Mouse (Mus musculus): ENCODE data around the gene Smarcd1. TPM values are rescaled to one million over a fixed set of nuclear protein-coding genes. Genes with fewer than 3 reads are reported as not detected.
A peak's percentile ranks its signal among the peaks of the same experiment; 100 is the strongest.
"Not testable (repeated sequence)": the region's sequence is repeated elsewhere in the genome, so short reads cannot be mapped to it uniquely, and the experiment has no call there.

The Smarcd1 gene
- polyA plus RNA-seq, 1 experiment, result 36.8 TPM

DNA sequence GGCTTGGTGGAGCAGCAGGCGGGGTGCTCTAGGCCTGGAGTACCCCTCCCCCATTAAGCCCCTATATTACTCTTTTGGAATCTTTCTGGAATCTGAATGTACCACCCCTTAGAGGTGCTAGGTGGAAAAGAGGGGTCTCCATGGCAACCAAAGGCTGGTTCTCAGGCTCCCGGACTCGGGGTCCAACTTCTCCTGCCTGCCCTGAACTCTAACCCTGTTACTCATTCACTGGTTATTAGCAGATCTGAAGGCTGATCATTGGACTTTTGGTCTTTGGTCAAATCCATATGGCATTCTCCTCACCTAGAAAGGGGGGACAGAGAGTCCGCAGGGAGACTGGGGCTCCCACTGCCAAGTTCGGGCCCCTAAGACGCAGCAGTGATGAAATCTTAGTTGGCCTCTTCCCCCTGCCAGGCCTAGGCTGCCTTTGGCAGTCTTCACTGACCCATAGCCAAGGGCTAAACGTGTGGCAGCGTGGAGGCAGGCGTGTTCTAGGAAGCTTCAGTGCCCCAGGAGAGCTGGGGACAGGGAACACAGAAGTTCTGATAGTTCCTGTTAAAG, 16.6 kb downstream of the Smarcd1 start:
- Histone ChIP-seq H3K4me3 (ENCODE audit: insufficient read depth, low read length) (no peak overlapping the region), H3K27ac (ENCODE audit: insufficient read depth, low read length) (no peak overlapping the region), H3K4me1 (ENCODE audit: control insufficient read depth, insufficient read depth, low read length) (0 out of 2 replicates have a peak, but pooled peaks cover 2% of the 10 kb centered on the region)
- TF ChIP-seq POLR2A (IDR thresholded peaks at IDR 0.05; ENCODE audit: low read depth, low read length), result no peak
- TF ChIP-seq CTCF (IDR thresholded peaks at IDR 0.05; ENCODE audit: borderline replicate concordance, insufficient read depth, low read length), result no peak

DNA sequence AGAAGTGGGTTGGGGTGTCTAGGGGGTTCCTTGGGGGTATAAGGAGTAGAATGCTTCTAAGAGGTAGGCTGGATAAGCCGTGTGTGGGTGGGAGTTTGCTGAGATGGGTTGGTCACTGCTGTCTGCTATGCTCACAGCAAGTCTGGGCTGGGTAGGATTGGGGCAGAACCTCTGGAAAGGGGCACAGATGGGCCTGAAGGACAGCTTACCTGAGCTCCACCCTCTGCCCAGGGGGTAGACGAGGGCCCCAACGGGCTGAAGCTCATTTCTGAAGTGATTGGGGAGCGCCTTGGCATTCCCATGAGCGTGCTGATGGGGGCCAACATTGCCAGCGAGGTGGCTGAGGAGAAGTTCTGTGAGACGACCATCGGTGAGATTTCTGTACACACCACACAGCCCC, 17.9 kb downstream of the Smarcd1 start:
- 0 out of 2 replicates have a peak, but pooled peaks cover 7% of the 10 kb centered on the region for H3K4me1 ChIP-seq (ENCODE audit: control insufficient read depth, insufficient read depth, low read length)
- no peak overlapping the region for H3K27ac ChIP-seq (ENCODE audit: insufficient read depth, low read length)
- TF ChIP-seq CTCF (IDR thresholded peaks at IDR 0.05; ENCODE audit: borderline replicate concordance, insufficient read depth, low read length), result no peak
- TF ChIP-seq POLR2A (IDR thresholded peaks at IDR 0.05; ENCODE audit: low read depth, low read length), result no peak
- no peak overlapping the region for H3K4me3 ChIP-seq (ENCODE audit: insufficient read depth, low read length)

DNA sequence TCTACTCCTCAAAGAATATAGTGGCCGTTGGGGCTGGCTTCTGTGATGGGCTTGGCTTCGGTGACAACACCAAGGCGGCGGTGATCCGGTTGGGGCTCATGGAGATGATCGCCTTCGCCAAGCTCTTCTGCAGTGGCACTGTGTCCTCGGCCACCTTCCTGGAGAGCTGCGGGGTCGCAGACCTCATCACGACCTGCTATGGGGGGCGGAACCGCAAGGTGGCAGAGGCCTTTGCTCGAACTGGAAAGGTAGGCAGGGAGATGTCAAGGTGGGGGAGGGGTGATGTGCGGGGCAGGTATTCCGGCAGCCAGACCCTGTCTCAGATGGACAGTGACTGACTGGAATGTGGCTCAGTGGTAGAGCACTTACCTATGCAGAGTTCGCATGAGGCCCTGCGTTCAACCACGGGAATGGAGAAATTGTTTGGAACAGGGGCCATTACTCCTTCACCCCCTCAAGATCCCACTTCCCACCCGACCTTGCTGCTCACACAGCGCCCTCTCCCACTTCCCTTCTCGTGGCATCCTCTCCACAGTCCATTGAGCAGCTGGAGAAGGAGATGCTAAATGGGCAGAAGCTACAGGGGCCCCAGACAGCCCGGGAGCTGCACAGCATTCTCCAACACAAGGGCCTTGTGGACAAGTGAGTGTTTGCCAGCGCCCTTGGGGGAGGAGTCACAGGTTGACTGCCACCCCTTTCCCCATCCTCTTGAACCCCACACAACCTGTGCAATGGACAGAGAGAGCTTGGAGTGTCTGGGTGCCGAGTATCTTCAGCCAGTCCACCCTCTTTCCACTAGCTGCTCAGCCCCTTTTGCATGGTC, 20.2 kb downstream of the Smarcd1 start:
- Histone ChIP-seq H3K4me3 (ENCODE audit: insufficient read depth, low read length) (no peak overlapping the region), H3K4me1 (ENCODE audit: control insufficient read depth, insufficient read depth, low read length) (0 out of 2 replicates have a peak, but pooled peaks cover 7% of the 10 kb centered on the region), H3K27ac (ENCODE audit: insufficient read depth, low read length) (no peak overlapping the region)
- TF ChIP-seq CTCF (IDR thresholded peaks at IDR 0.05; ENCODE audit: borderline replicate concordance, insufficient read depth, low read length) (no peak), POLR2A (IDR thresholded peaks at IDR 0.05; ENCODE audit: low read depth, low read length) (no peak)

DNA sequence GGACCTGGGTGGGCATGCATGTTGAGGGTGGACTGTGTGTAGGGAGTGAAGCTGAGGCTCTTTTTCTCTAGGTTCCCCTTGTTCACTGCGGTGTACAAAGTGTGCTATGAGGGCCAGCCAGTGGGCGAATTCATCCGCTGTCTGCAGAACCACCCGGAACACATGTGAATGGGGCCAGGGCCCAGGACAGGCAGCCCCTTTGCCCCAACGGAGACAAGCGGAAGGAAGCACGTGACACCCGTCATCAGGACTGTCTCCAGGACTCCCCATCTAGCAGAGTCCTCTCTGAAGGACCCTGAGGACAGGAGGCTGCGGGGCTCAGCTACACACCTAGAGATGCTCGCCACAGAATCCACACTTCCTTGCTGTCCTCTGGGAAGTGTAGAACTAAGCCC, 21.2 kb downstream of the Smarcd1 start:
- peak overlapping the region; percentile 92; the same call in 1 of the 2 replicates for H3K27ac ChIP-seq (ENCODE audit: insufficient read depth, low read length)
- H3K4me1 ChIP-seq (ENCODE audit: control insufficient read depth, insufficient read depth, low read length), result 0 out of 2 replicates have a peak, but pooled peaks cover 7% of the 10 kb centered on the region
- TF ChIP-seq POLR2A (IDR thresholded peaks at IDR 0.05; ENCODE audit: low read depth, low read length), result no peak
- TF ChIP-seq CTCF (IDR thresholded peaks at IDR 0.05; ENCODE audit: borderline replicate concordance, insufficient read depth, low read length), result no peak
- H3K4me3 ChIP-seq (ENCODE audit: insufficient read depth, low read length), result no peak overlapping the region

DNA sequence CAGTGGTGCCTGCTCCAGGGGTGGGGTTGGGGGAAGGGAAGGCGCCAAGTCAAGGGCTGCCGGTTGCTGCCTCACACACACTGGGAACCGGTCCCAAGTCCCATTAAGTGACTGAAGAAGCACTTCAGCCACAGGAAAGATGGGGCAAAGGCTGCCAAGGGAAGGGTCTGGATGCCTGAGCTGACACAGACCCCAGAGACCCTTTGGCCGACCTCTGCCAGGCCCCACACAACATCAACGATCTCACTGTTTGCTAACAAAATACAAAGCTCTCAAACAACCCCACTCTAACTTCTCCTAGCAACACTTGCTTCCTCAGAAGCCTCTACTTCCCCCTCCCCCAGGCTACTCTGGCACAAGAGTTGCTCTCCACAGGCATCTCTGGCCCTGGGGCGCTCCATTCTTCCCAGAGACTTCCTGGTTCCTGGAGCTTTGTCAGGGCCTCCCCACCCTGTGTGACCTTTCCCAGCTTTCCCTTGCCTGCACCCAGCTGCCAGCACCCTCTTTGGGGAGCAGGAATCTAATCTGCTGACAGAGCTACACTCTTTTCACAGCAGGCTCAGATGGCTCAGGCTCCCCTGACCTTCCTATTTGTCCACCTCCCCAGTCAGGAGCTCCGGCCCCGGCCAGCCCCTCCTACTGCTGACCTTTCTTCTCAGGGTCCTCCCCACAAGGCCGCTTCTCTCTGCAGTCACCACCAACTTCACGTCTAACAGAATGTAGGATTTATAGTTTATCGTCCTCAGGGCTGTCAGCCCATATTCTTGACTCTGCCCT, 21.8 kb downstream of the Smarcd1 start:
- peak overlapping the region; percentile 92 for H3K27ac ChIP-seq (ENCODE audit: insufficient read depth, low read length)
- H3K4me3 ChIP-seq (ENCODE audit: insufficient read depth, low read length), result no peak overlapping the region
- 0 out of 2 replicates have a peak, but pooled peaks cover 7% of the 10 kb centered on the region for H3K4me1 ChIP-seq (ENCODE audit: control insufficient read depth, insufficient read depth, low read length)
- TF ChIP-seq POLR2A (IDR thresholded peaks at IDR 0.05; ENCODE audit: low read depth, low read length) (peak; percentile 21; the same call in 1 of the 2 replicates), CTCF (IDR thresholded peaks at IDR 0.05; ENCODE audit: borderline replicate concordance, insufficient read depth, low read length) (no peak)

DNA sequence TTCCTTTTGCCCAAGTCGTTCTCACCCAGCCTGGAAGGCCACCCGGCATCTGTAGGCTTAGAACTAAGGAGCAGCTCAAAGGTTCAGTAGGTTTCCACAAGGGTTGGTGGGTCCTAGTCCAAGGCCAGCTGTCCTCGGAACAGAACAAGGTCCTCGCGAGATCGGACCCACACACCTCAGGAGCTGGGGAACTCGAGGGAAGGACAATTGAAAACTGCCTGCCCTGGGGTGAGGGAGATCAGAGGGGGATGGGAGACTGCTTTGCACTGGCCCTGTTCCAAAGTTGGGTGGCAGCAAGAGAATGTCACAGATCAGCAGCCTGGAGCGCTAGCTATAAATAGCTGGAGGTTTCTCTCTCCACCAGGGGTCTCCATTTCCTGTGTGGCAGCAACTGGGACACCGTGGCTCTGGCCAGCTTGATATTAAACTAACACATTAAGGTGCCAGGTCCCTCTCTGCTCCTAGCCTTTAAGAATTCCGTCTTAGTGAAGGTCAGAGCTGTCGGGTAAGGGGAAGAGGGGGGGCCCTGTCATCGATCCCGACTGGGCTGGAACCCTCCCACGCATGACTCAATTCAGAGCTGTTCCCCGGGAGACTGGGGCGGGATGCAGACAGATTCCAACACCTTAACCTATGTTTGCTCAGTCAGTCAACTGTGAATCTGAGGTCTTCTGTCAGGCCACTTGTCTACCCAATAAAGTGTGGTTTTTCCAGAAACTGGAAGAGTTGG, 22.5 kb downstream of the Smarcd1 start:
- H3K27ac ChIP-seq (ENCODE audit: insufficient read depth, low read length), result peak overlapping the region; percentile 92
- H3K4me1 ChIP-seq (ENCODE audit: control insufficient read depth, insufficient read depth, low read length), result 0 out of 2 replicates have a peak, but pooled peaks cover 7% of the 10 kb centered on the region
- TF ChIP-seq CTCF (IDR thresholded peaks at IDR 0.05; ENCODE audit: borderline replicate concordance, insufficient read depth, low read length) (no peak), POLR2A (IDR thresholded peaks at IDR 0.05; ENCODE audit: low read depth, low read length) (0 out of 2 replicates have a peak, but pooled peaks have one; percentile 29)

DNA sequence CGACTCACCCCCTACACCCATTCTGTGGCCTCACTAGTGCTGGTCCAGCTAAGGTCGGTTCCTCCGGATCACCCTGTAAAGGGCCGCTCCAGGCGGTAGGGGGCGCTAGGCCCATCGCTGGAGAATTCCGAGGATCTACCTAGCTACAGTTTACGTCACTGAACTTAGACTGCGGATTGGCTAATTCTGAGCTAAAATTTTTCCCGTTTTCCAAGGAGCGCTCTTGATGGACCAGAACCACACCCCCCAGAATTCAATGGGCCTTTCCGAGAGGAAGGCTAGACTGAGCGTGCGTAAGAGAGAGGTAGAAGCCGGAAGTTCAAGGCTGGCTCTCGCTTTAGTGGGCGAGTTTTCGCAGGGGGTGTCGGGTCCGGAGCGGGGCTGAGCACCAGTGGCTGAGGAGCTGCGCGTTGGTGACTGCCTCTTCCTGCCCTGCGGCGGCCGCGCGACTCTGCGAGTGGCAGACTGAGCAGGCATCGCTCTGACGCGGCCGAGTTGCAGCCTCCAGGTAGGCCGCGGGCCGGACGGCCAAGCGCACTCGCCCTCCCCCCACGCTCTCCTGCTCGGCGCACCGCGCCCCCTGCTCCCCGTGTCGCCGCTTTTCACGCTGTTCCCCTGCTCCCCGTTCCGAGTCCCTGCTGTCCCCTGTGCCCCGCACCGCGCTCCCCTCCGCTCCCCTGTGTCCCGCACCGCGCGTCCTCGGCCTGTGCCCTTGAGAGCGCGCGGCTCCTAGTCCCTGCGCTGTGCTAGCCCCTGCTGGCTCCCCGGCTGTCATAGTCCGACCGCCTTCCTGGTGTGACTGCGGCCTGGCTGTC, 23.6 kb downstream of the Smarcd1 start, which contains the start of gene Cox14:
TSS of gene Cox14 (plus strand) at position 278 of the 815 bp plus-strand sequence.
- Histone ChIP-seq H3K4me3 (ENCODE audit: insufficient read depth, low read length) (peak within 1 kb of the TSS; percentile 91), H3K4me1 (ENCODE audit: control insufficient read depth, insufficient read depth, low read length) (0 out of 2 replicates have a peak, but pooled peaks cover 7% of the 10 kb centered on the region), H3K27ac (ENCODE audit: insufficient read depth, low read length) (peak within 1 kb of the TSS; percentile 92)
- TF ChIP-seq CTCF (IDR thresholded peaks at IDR 0.05; ENCODE audit: borderline replicate concordance, insufficient read depth, low read length) (peak; percentile 89), POLR2A (IDR thresholded peaks at IDR 0.05; ENCODE audit: low read depth, low read length) (peak; percentile 91)

More for the DNA sequence above, 22.5 kb downstream of the Smarcd1 start:
- no peak overlapping the region for H3K4me3 ChIP-seq (ENCODE audit: insufficient read depth, low read length)

DNA sequence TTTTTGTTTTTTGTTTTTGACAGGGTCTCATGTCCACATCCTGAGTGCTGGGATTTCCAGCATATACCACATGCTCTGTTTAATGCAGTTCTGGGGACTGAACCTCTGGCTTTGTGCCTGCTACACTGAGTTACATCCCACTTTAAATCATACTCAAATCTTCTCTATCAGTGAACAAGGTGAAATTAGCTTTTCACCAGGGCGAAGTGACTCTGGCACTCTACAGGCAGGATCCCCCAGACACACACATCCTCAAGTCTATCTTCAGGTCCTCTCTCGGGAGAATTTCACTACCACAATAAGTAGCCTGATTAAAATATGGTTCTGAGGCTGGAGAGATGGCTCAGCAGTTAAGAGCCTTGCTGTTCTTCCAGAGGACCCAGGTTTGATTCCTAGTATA, 24.6 kb downstream of the Smarcd1 start:
- 0 out of 2 replicates have a peak, but pooled peaks cover 7% of the 10 kb centered on the region for H3K4me1 ChIP-seq (ENCODE audit: control insufficient read depth, insufficient read depth, low read length)
- no peak overlapping the region for H3K27ac ChIP-seq (ENCODE audit: insufficient read depth, low read length)
- H3K4me3 ChIP-seq (ENCODE audit: insufficient read depth, low read length), result peak overlapping the region; percentile 91
- TF ChIP-seq CTCF (IDR thresholded peaks at IDR 0.05; ENCODE audit: borderline replicate concordance, insufficient read depth, low read length) (no peak), POLR2A (IDR thresholded peaks at IDR 0.05; ENCODE audit: low read depth, low read length) (no peak)

DNA sequence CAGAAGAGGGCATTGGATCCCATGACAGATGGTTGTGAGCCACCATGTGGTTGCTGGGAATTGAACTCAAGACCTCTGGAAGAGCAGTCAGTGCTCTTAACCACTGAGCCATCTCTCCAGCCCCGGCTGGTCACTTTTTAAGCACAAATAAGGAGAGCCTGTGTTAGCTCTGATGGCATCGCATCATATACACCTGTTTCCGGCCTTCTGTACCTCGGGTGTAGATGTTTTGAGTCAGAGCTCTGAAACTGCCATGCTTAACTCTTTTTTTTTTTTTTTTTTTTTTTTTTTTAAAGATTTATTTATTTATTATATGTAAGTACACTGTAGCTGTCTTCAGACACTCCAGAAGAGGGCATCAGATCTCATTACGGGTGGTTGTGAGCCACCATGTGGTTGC, 25.1 kb downstream of the Smarcd1 start:
- not testable (repeated sequence) for H3K27ac ChIP-seq (ENCODE audit: insufficient read depth, low read length); H3K4me1 ChIP-seq (ENCODE audit: control insufficient read depth, insufficient read depth, low read length)

More for the DNA sequence above, 25.1 kb downstream of the Smarcd1 start:
- not testable (repeated sequence) for H3K4me3 ChIP-seq (ENCODE audit: insufficient read depth, low read length)

Data from embryonic fibroblast, embryonic 13.5 days (primary cell).